Mouse (Mus musculus) G1E (cell line): ENCODE data around the gene Lsm6.

ENCODE experiments used
- CTCF ChIP-seq: IDR thresholded peaks from 2 replicates; pipeline ENCODE4 v1.5.1; 2012; ENCODE audit warnings: low read depth, low read length, inconsistent platforms, mixed read lengths
- TAL1 ChIP-seq: conservative IDR thresholded peaks from 2 replicates; pipeline ENCODE4 v1.6.1; 2012; ENCODE audit warnings: low read depth, low read length, inconsistent platforms, mixed read lengths

DNA sequence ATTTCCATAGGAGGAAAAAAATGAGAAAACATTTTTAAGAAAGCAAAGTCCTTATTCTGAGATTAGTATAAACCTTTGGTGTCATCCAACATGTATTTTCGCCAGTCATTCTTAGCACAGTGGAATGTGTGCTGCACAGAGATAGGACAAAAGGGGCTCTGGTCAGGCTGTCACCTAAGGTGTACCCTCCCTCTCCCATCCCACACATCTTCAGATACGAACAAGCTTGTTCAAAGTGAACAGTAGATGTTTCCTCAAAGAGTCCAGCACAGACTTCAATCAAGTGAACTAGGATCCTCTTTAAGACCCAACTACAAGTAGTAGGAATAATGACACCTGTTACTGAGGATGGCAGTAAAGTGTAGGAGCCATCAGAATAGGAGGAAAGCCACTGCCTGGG is 12.1 kb downstream of the Lsm6 start:
- TF ChIP-seq CTCF (no peak), TAL1 (no peak)
